Mouse (Mus musculus): Measurements from ENCODE around the gene Fryl. TPM values are rescaled to one million over a fixed set of nuclear protein-coding genes. Genes with fewer than 3 reads are reported as not detected.

Fryl gene
- polyA plus RNA-seq, 1 experiment from 2014 or later: 46.2 TPM

- H3K4me1 ChIP-seq (replicated peaks): peaks cover 12% of the 10 kb centered on the region
- no peaks in the 10 kb centered on the region for H3K27me3 ChIP-seq
- no peak overlapping the region for H3K27ac ChIP-seq (replicated peaks)
- no peak overlapping the region for H3K4me2 ChIP-seq
- no peaks in the 10 kb centered on the region for H3K9me3 ChIP-seq (replicated peaks)
- ATAC-seq (ENCODE audit: insufficient read depth): no peak
- no peak overlapping the region for H3K4me3 ChIP-seq (replicated peaks)
- no peak overlapping the region for H3K9ac ChIP-seq
- H3K36me3 ChIP-seq (replicated peaks): no peaks in the 10 kb centered on the region
These were observed 27.6 kb upstream of the Fryl start for GRCm38 (mm10) chr5:73284046-73284445.

DNA sequence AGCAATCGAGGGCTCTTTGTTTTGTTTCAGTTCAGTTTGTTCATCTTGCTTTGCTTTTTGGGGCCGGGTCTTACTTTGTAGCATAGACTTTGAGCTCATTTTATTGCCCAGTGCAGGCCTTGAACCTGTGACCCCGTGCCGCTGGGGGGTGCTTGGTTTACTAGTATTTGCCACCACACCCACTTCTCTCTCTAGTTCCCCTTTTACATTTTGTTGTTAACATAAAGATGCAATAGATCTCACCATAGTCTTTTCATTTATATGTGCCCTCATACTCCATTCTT, 24.1 kb upstream of the Fryl start:
- WGBS (ENCODE audit: insufficient replicate concordance): 53% methylated on average over 4 of the region's 4 CpGs
- H3K4me1 ChIP-seq (replicated peaks): peaks cover 8% of the 10 kb centered on the region
- no peak overlapping the region for H3K4me3 ChIP-seq (replicated peaks)
- no peaks in the 10 kb centered on the region for H3K36me3 ChIP-seq (replicated peaks)
- no peaks in the 10 kb centered on the region for H3K27me3 ChIP-seq
- no peak overlapping the region for H3K9ac ChIP-seq
- H3K4me2 ChIP-seq: no peak overlapping the region
- no peak overlapping the region for H3K27ac ChIP-seq (replicated peaks)
- no peak for ATAC-seq (ENCODE audit: insufficient read depth)
- H3K9me3 ChIP-seq (replicated peaks): no peaks in the 10 kb centered on the region

DNA sequence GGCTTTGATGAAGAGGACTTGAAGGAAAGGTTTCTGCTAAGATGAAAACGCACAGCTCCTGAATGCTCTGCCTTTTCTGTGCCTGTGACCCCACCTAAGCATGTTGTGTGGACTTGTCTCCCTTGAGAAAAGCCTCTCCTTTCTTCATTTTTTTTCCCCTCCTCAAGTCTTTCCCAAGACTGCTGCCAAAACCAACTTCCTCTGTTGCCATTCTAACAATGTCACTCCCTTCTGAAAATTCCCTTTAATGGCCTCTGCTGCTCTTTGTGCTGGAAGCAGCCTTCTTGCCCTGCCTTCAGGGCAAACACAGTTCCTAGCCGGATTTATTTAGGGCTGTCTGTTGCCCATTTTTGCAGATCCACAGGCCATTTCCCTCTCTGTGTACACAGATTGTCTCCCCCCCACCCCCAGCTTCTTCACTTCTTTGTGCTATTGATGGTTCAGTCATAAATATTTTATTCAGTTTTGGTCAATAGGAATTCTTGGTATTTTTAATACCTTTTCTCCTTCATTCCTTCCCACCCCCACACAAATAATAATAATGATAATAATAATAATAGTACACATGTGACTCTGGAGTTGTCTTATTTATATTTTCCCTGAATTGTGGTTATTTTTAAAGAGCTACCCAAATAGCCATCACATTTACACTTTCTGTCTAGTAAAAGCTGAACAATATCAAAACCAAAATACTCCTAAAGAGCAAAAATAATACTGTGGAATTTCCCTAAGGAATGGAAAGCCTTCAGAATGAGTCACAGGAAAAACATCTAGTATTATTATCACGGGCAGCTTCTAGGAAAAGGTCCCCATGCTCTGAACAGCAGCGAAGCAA, 23.5 kb upstream of the Fryl start:
- Histone ChIP-seq H3K4me2 (no peak overlapping the region), H3K4me1 (replicated peaks) (peaks cover 8% of the 10 kb centered on the region), H3K9me3 (replicated peaks) (no peaks in the 10 kb centered on the region), H3K27me3 (0 out of 2 replicates have a peak, but pooled peaks cover 1% of the 10 kb centered on the region), H3K4me3 (replicated peaks) (no peak overlapping the region), H3K27ac (replicated peaks) (no peak overlapping the region), H3K36me3 (replicated peaks) (no peaks in the 10 kb centered on the region), H3K9ac (no peak overlapping the region)
- ATAC-seq (ENCODE audit: insufficient read depth): no peak
- 59% methylated on average over 4 of the region's 4 CpGs for WGBS (ENCODE audit: insufficient replicate concordance)

DNA sequence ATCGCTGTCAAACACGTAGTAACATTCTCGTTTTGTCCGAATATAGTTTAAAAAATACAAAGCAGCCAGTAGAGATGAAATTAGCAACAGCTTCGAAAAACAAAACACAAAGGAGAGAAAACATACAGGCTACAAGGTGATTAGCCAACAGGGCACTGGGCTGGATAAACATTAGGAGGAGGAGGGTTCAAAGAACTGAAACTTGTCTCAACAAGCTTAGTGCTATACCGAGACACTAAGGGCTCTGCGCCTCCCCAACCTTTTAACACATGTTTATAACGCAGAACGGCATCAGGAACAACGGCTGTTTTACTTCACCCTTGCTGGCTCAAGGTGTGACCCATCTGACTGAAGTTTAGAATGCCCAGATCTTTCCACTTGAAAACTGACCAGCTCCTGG, 22.8 kb upstream of the Fryl start:
- 64% methylated on average over 10 of the region's 10 CpGs for WGBS (ENCODE audit: insufficient replicate concordance)
- ATAC-seq (ENCODE audit: insufficient read depth): no peak
- no peaks in the 10 kb centered on the region for H3K9me3 ChIP-seq (replicated peaks)

DNA sequence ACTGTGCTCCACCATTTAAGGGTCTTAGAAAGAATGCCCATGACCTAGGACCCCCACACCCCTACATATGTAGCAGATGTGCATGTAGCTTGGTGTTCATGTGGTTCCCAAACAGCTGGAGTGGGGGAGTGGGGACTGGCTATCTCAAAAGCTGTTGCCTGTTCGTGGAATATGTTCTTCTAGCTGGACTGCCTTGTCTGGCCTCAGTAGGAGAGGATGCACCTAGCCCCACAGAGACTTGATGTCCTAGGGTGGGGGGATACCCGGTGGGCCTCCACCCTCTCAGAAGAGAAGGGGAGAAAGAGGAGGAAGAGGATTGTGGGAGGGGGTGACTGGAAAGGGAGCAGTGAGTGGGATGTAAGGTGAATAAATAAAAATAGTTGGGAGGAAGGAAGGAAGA, 18.5 kb upstream of the Fryl start:
- Histone ChIP-seq H3K27ac (replicated peaks) (no peak overlapping the region), H3K9ac (no peak overlapping the region), H3K9me3 (replicated peaks) (no peaks in the 10 kb centered on the region), H3K36me3 (replicated peaks) (no peaks in the 10 kb centered on the region), H3K27me3 (0 out of 2 replicates have a peak, but pooled peaks cover 4% of the 10 kb centered on the region), H3K4me2 (no peak overlapping the region), H3K4me3 (replicated peaks) (no peak overlapping the region), H3K4me1 (replicated peaks) (peaks cover 7% of the 10 kb centered on the region)
- ATAC-seq (ENCODE audit: insufficient read depth): no peak
- WGBS (ENCODE audit: insufficient replicate concordance): 57% methylated on average over 2 of the region's 2 CpGs

More for the DNA sequence above, 22.8 kb upstream of the Fryl start:
- Histone ChIP-seq H3K9ac (no peak overlapping the region), H3K4me2 (no peak overlapping the region), H3K27ac (replicated peaks) (no peak overlapping the region), H3K36me3 (replicated peaks) (no peaks in the 10 kb centered on the region), H3K27me3 (0 out of 2 replicates have a peak, but pooled peaks cover 4% of the 10 kb centered on the region), H3K4me1 (replicated peaks) (peaks cover 8% of the 10 kb centered on the region), H3K4me3 (replicated peaks) (no peak overlapping the region)

DNA sequence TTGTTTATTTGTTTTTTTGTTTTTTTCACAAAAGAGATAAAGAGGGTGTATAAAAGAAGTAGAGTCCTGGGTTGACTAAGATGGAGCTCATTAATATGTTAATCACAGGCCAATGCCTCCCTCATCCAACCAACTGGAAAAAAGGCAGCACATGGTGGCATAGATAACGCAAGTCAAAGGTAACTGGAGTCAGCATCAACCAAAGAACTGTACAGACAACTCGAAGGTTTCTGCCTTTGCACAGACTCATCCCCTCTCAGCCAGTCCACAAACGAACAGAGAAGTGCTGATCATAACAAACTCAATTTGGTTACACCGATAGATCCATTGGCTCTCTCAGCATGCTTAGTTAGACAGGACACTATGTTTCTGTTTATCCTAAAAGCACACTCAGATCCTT, 16.8 kb upstream of the Fryl start:
- Histone ChIP-seq H3K4me2 (no peak overlapping the region), H3K9ac (no peak overlapping the region), H3K4me1 (replicated peaks) (no peaks in the 10 kb centered on the region), H3K27ac (replicated peaks) (no peak overlapping the region), H3K4me3 (replicated peaks) (no peak overlapping the region), H3K36me3 (replicated peaks) (no peaks in the 10 kb centered on the region), H3K9me3 (replicated peaks) (no peaks in the 10 kb centered on the region), H3K27me3 (0 out of 2 replicates have a peak, but pooled peaks cover 4% of the 10 kb centered on the region)
- WGBS (ENCODE audit: insufficient replicate concordance): 61% methylated on average over 4 of the region's 4 CpGs
- no peak for ATAC-seq (ENCODE audit: insufficient read depth)

GRCm38 (mm10) chr5:73270612-73271011, 14.2 kb upstream of the Fryl start:
- ATAC-seq (ENCODE audit: insufficient read depth): no peak
- 75% methylated on average over 6 of the region's 6 CpGs for WGBS (ENCODE audit: insufficient replicate concordance)
- Histone ChIP-seq H3K36me3 (replicated peaks) (no peaks in the 10 kb centered on the region), H3K9me3 (replicated peaks) (no peaks in the 10 kb centered on the region), H3K27ac (replicated peaks) (no peak overlapping the region), H3K4me3 (replicated peaks) (no peak overlapping the region), H3K4me2 (no peak overlapping the region), H3K4me1 (replicated peaks) (no peaks in the 10 kb centered on the region), H3K27me3 (0 out of 2 replicates have a peak, but pooled peaks cover 4% of the 10 kb centered on the region), H3K9ac (no peak overlapping the region)

GRCm38 (mm10) chr5:73268636-73269213, 12.3 kb upstream of the Fryl start:
- Histone ChIP-seq H3K9me3 (replicated peaks) (no peaks in the 10 kb centered on the region), H3K4me2 (no peak overlapping the region), H3K36me3 (replicated peaks) (no peaks in the 10 kb centered on the region), H3K4me1 (replicated peaks) (no peaks in the 10 kb centered on the region), H3K4me3 (replicated peaks) (no peak overlapping the region), H3K9ac (no peak overlapping the region), H3K27me3 (no peaks in the 10 kb centered on the region), H3K27ac (replicated peaks) (no peak overlapping the region)
- no peak for ATAC-seq (ENCODE audit: insufficient read depth)
- 69% methylated on average over 11 of the region's 11 CpGs for WGBS (ENCODE audit: insufficient replicate concordance)

DNA sequence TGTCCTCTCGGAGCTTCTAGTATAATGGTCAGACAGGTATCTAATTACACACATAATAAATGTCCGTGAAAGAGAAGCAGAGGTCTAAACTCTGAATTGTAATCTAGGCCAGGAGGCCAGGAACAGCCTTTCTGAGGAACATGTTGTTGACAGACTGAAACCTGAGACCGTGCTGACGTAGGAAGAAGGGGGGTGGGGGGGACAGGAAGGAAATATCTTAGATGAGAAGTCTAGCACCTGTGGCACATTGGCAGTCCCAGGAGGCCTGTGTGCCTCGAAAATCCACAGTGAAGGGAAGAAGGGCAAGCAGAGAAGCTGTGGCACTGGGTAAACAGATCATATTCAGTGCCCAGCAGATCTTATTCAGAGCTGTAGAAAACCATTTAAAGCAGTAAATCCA, 9.0 kb upstream of the Fryl start:
- no peak for ATAC-seq (ENCODE audit: insufficient read depth)
- H3K4me2 ChIP-seq: no peak overlapping the region
- H3K4me1 ChIP-seq (replicated peaks): no peaks in the 10 kb centered on the region
- no peak overlapping the region for H3K27ac ChIP-seq (replicated peaks)
- H3K9me3 ChIP-seq (replicated peaks): no peaks in the 10 kb centered on the region
- H3K27me3 ChIP-seq: no peaks in the 10 kb centered on the region
- no peak overlapping the region for H3K4me3 ChIP-seq (replicated peaks)
- H3K36me3 ChIP-seq (replicated peaks): no peaks in the 10 kb centered on the region
- H3K9ac ChIP-seq: no peak overlapping the region
- 53% methylated on average over 5 of the region's 5 CpGs for WGBS (ENCODE audit: insufficient replicate concordance)

DNA sequence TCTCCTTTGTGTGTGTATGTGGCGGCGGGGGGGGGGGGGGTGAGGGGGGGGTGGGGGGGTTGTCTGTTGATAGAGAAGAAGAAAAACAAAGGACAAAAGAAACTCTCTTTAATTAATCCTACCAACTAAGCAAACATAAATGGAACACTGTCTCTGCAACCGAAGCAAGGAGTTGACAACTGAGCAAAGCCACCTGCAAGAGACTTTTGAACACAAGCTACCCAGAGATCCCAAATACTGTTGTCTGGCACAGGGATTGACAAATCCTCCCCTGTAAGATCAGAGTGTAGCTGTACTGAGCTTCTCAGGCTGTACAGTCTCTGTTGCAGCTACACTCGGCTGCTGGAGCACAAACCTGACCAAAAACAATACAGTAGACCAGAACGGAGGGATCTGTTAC, 7.7 kb upstream of the Fryl start:
- no peak overlapping the region for H3K27ac ChIP-seq (replicated peaks)
- H3K4me1 ChIP-seq (replicated peaks): no peaks in the 10 kb centered on the region
- H3K9me3 ChIP-seq (replicated peaks): no peaks in the 10 kb centered on the region
- no peak overlapping the region for H3K4me3 ChIP-seq (replicated peaks)
- WGBS (ENCODE audit: insufficient replicate concordance): 68% methylated on average over 5 of the region's 5 CpGs
- H3K4me2 ChIP-seq: no peak overlapping the region
- no peaks in the 10 kb centered on the region for H3K36me3 ChIP-seq (replicated peaks)
- no peak for ATAC-seq (ENCODE audit: insufficient read depth)
- no peaks in the 10 kb centered on the region for H3K27me3 ChIP-seq
- H3K9ac ChIP-seq: no peak overlapping the region

DNA sequence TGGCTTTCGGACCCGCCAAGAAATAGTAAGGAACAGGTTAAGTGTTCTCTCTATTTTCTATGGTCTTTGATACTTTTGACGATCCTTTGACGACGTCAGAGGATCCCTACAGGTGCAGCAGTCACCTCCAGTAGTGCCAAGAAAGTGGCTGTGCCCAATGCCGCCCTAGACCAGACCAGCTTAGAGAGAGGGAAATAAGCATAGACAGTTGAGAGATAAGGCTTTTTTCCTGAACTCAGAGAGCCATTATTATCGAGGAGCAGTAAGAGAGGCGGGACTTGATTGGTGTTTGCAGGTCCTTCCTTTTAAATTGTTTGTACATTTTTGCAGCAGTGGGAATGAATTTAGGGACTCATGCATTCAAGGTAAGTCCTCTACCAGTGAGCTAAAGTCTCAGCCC, 1.3 kb upstream of the Fryl start:
- no peak for ATAC-seq (ENCODE audit: insufficient read depth)
- Histone ChIP-seq H3K4me2 (peak overlapping the region; percentile 95), H3K9ac (peak overlapping the region; percentile 62), H3K36me3 (replicated peaks) (no peaks in the 10 kb centered on the region), H3K4me1 (replicated peaks) (peaks cover 42% of the 10 kb centered on the region), H3K4me3 (replicated peaks) (peak overlapping the region; percentile 95), H3K27me3 (no peaks in the 10 kb centered on the region), H3K9me3 (replicated peaks) (no peaks in the 10 kb centered on the region), H3K27ac (replicated peaks) (peak overlapping the region; percentile 85; the same call in 1 of the 2 replicates)
- WGBS (ENCODE audit: insufficient replicate concordance): 27% methylated on average over 8 of the region's 8 CpGs
